Mouse (Mus musculus): ENCODE data around the gene Ccdc69. TPM values are rescaled to one million over a fixed set of nuclear protein-coding genes. Genes with fewer than 3 reads are reported as not detected.
"Not testable (repeated sequence)": the region's sequence is repeated elsewhere in the genome, so short reads cannot be mapped to it uniquely, and the experiment has no call there.

Ccdc69 gene
- polyA plus RNA-seq, 1 experiment from 2014 or later = 0.36 TPM

DNA sequence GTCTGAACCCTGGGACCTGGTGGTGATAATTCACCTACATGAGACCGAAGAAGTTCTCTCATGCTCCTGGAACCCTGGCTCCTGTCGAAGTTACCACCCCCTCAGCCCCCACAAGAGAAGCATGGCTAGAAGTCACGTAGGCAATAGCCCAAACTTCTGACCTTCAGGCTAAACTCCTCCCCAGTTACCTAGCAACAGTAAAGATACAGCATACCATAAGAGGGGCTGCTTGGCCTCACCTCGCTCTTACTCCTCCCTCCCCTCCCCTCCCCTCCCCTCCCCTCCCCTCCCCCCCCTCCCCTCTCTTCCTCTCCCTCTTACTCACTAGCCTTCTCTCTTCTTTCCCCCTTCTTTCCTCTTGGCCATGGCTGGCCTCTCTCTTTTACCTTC, 35.9 kb upstream of the Ccdc69 start:
- 49% methylated on average over 4 of the region's 4 CpGs for WGBS
- not testable (repeated sequence) for ATAC-seq (replicated peaks; ENCODE audit: low FRiP score); DNase-seq (ENCODE audit: low spot score); H3K36me3 ChIP-seq (ENCODE audit: control insufficient read depth, insufficient read depth, low read length); H3K4me2 ChIP-seq (ENCODE audit: low read depth, low read length, severe bottlenecking); H3K9ac ChIP-seq (ENCODE audit: low read length); H3K4me1 ChIP-seq (replicated peaks; ENCODE audit: control insufficient read depth, insufficient read depth, low read length); H3K4me3 ChIP-seq (ENCODE audit: low read depth, low read length); H3K9me3 ChIP-seq (ENCODE audit: control insufficient read depth, low read length); H3K27me3 ChIP-seq (ENCODE audit: control insufficient read depth, insufficient read depth, low read length); H3K27ac ChIP-seq (ENCODE audit: low read depth, low read length)

DNA sequence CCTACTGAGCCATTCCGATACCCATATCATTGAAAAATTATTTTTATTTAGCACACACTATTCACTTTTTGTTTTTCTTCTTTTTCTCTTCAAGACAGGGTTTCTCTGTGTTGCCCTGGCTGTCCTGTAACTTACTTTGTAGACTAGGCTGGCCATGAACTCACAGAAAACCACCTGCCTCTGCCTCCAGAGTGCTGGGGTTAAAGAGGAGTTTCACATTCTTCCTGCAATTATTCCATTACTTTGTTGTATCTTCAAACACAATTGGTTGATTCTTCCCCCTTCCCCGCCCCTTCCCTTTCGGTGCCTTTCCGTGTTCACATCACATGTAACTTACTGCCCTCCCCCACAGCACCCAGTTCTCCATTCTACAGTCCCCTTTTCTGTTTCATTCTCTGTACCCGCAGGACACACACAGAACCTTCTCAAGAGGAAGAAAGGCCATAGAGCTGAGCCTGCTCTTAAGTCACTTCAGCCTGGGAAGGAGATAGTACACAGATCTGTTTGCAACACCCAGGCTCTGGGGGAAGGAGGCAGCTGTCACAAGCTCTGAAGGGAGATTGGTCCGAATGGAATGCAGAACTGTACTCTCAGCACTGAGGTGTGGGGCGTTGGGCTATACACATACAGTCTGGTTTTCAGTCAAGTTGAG, 35.4 kb upstream of the Ccdc69 start:
- ATAC-seq (replicated peaks; ENCODE audit: low FRiP score) (no peak), DNase-seq (ENCODE audit: low spot score) (no peak)
- H3K9ac ChIP-seq (ENCODE audit: low read length) = no peak overlapping the region
- 72% methylated on average over 7 of the region's 7 CpGs for WGBS
- H3K4me2 ChIP-seq (ENCODE audit: low read depth, low read length, severe bottlenecking) = no peak overlapping the region
- no peak overlapping the region for H3K4me3 ChIP-seq (ENCODE audit: low read depth, low read length)
- H3K27me3 ChIP-seq (ENCODE audit: control insufficient read depth, insufficient read depth, low read length) = no peaks in the 10 kb centered on the region
- H3K9me3 ChIP-seq (ENCODE audit: control insufficient read depth, low read length) = no peaks in the 10 kb centered on the region
- no peak overlapping the region for H3K27ac ChIP-seq (ENCODE audit: low read depth, low read length)
- no peaks in the 10 kb centered on the region for H3K4me1 ChIP-seq (replicated peaks; ENCODE audit: control insufficient read depth, insufficient read depth, low read length)
- no peaks in the 10 kb centered on the region for H3K36me3 ChIP-seq (ENCODE audit: control insufficient read depth, insufficient read depth, low read length)

DNA sequence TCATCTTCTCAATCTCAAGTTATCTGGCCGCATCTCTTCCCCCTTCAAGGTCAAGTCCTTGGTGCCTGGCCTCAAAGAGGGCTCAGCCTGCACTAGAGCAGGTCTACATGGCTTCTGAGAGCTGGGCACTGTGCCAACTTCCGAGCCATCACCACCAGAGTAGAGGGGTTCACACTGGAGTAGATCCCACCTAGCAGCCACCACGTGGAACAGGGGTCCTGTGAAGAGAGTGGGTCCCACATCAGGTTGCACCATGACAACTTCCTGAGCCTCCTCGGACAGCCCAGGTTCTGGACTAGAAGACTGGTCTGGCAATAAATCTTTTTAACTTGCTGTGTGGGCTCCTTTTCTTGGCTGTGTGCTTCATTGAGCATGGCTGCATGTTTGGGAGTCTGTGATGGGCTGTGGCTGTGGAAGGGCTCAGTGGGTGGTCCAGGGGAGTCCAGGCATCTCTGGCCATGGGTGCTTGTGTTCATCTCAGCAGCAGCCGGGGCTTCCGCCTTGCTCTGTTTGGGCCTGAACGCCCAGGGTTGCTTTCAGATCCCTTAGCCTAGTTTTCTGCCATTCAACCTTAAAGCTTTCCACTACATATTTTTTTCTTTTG, 32.7 kb upstream of the Ccdc69 start:
- 80% methylated on average over 7 of the region's 7 CpGs for WGBS
- H3K4me3 ChIP-seq (ENCODE audit: low read depth, low read length) = no peak overlapping the region
- H3K36me3 ChIP-seq (ENCODE audit: control insufficient read depth, insufficient read depth, low read length) = no peaks in the 10 kb centered on the region
- H3K27me3 ChIP-seq (ENCODE audit: control insufficient read depth, insufficient read depth, low read length) = no peaks in the 10 kb centered on the region
- H3K9ac ChIP-seq (ENCODE audit: low read length) = no peak overlapping the region
- no peak overlapping the region for H3K27ac ChIP-seq (ENCODE audit: low read depth, low read length)
- ATAC-seq (replicated peaks; ENCODE audit: low FRiP score) (no peak), DNase-seq (ENCODE audit: low spot score) (no peak)
- H3K4me2 ChIP-seq (ENCODE audit: low read depth, low read length, severe bottlenecking) = no peak overlapping the region
- H3K9me3 ChIP-seq (ENCODE audit: control insufficient read depth, low read length) = no peaks in the 10 kb centered on the region
- no peaks in the 10 kb centered on the region for H3K4me1 ChIP-seq (replicated peaks; ENCODE audit: control insufficient read depth, insufficient read depth, low read length)

DNA sequence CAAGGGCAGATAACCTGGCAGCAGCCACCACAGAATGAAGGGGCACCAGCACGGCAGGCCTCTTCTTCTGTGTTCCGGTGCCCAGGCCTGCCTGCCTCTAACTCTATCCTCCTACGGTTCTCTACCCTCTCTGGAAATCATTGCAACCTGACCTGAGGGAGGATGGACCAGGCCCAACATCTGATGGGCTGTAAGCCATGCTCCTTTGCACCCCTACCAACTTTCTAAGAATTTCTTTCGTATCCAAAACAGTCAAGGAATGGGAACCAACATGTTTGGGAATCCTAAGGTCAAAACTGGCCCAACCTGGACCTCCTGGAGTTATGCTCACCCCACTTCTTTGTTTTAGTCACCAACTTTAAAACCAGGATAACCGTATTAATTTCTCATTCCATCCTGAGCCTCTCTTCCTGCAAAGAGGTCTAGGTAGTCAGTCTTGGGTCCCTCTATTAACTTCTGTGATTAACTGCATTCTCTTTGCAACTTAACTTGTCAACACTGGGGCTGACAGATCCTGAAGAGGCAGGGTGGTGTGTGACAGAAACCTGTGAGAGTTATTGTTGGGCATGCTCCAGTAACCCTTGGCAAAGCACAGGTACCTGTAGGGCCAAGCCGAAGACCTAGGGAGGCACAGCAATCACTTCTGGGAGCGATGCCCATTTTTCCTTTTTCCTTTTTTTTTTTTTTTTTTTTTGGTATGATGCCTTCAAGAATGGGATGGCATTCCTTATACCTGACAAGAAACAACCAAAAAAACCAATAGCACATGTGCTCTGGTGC, 31.8 kb upstream of the Ccdc69 start:
- no peaks in the 10 kb centered on the region for H3K4me1 ChIP-seq (replicated peaks; ENCODE audit: control insufficient read depth, insufficient read depth, low read length)
- no peak overlapping the region for H3K4me3 ChIP-seq (ENCODE audit: low read depth, low read length)
- H3K9ac ChIP-seq (ENCODE audit: low read length) = no peak overlapping the region
- H3K36me3 ChIP-seq (ENCODE audit: control insufficient read depth, insufficient read depth, low read length) = no peaks in the 10 kb centered on the region
- no peak overlapping the region for H3K4me2 ChIP-seq (ENCODE audit: low read depth, low read length, severe bottlenecking)
- ATAC-seq (replicated peaks; ENCODE audit: low FRiP score) (no peak), DNase-seq (ENCODE audit: low spot score) (no peak)
- H3K27ac ChIP-seq (ENCODE audit: low read depth, low read length) = no peak overlapping the region
- no peaks in the 10 kb centered on the region for H3K27me3 ChIP-seq (ENCODE audit: control insufficient read depth, insufficient read depth, low read length)
- no peaks in the 10 kb centered on the region for H3K9me3 ChIP-seq (ENCODE audit: control insufficient read depth, low read length)
- WGBS = 92% methylated on average over 7 of the region's 7 CpGs

DNA sequence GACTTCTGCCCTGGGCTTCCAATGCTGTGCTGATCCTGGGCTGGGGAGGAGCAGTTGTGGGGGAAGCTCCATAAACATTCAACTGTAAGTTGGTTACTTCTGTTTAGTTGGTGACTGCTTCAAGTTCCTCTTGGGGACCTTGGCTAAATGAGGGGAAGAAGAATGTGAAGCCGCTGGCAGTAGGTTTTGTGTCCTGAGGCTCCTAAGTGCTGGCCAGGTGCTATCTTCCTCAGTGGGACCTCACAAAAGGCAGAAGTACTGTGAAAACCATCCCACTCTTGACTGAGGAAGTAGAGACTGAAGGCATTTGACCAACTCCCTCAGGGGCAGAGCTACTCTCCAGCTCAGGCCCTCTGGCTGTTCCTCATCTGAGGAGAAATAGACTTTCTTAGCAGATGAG, 28.7 kb upstream of the Ccdc69 start:
- no peak for DNase-seq (ENCODE audit: low spot score)
- H3K9ac ChIP-seq (ENCODE audit: low read length) = no peak overlapping the region
- no peaks in the 10 kb centered on the region for H3K27me3 ChIP-seq (ENCODE audit: control insufficient read depth, insufficient read depth, low read length)
- H3K4me3 ChIP-seq (ENCODE audit: low read depth, low read length) = no peak overlapping the region
- H3K4me1 ChIP-seq (replicated peaks; ENCODE audit: control insufficient read depth, insufficient read depth, low read length) = no peaks in the 10 kb centered on the region
- no peak overlapping the region for H3K4me2 ChIP-seq (ENCODE audit: low read depth, low read length, severe bottlenecking)
- 95% methylated on average over 1 of the region's 1 CpGs for WGBS
- H3K27ac ChIP-seq (ENCODE audit: low read depth, low read length) = no peak overlapping the region
- ATAC-seq (replicated peaks; ENCODE audit: low FRiP score) = no peak
- no peaks in the 10 kb centered on the region for H3K9me3 ChIP-seq (ENCODE audit: control insufficient read depth, low read length)
- H3K36me3 ChIP-seq (ENCODE audit: control insufficient read depth, insufficient read depth, low read length) = no peaks in the 10 kb centered on the region

DNA sequence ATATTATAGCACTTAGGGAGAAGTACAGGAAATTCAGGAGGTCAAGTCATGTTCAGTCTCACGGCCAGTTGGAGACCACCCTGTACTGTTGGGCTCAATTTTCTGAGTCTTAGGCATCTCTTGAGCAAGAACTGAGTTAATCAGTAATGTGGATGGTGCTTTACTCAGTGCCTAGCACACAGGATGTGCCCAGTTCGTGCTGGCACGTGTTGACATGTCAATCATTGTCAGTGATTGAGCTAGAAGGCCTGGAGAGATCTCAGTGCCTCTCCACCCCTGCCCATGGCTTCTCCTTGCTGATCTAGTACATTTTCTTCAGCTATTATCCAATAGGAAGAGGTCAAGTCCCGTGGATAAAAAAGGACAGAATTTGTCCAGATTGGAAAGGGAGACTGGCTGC, 27.5 kb upstream of the Ccdc69 start:
- no peaks in the 10 kb centered on the region for H3K9me3 ChIP-seq (ENCODE audit: control insufficient read depth, low read length)
- DNase-seq (ENCODE audit: low spot score) = no peak
- no peak overlapping the region for H3K27ac ChIP-seq (ENCODE audit: low read depth, low read length)
- no peaks in the 10 kb centered on the region for H3K4me1 ChIP-seq (replicated peaks; ENCODE audit: control insufficient read depth, insufficient read depth, low read length)
- ATAC-seq (replicated peaks; ENCODE audit: low FRiP score) = no peak
- no peak overlapping the region for H3K4me2 ChIP-seq (ENCODE audit: low read depth, low read length, severe bottlenecking)
- no peak overlapping the region for H3K9ac ChIP-seq (ENCODE audit: low read length)
- H3K4me3 ChIP-seq (ENCODE audit: low read depth, low read length) = no peak overlapping the region
- 77% methylated on average over 4 of the region's 4 CpGs for WGBS
- H3K36me3 ChIP-seq (ENCODE audit: control insufficient read depth, insufficient read depth, low read length) = no peaks in the 10 kb centered on the region
- no peaks in the 10 kb centered on the region for H3K27me3 ChIP-seq (ENCODE audit: control insufficient read depth, insufficient read depth, low read length)

DNA sequence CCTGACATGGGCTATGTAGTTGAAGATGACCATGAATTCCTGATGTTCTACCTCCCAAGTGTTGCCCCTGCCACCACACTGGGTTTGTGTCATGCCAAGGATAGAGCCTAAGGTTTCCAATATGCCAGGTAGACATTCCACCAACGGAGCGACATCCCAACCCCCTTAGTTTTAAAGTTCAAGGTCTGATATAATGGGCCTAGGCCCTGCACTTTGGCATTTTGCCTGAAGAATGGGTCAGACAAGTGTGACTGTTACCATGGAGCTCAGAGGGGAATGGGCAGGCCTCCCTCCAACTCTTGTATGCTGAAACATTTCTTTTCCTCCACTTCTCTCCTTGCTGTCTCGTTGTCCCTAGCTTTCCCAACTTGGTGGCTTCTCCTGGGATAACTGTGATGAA, 25.3 kb upstream of the Ccdc69 start:
- whole genome bisulfite sequencing = 78% methylated on average over 3 of the region's 3 CpGs
- H3K27ac ChIP-seq (ENCODE audit: low read depth, low read length) = no peak overlapping the region
- DNase-seq (ENCODE audit: low spot score) = no peak

DNA sequence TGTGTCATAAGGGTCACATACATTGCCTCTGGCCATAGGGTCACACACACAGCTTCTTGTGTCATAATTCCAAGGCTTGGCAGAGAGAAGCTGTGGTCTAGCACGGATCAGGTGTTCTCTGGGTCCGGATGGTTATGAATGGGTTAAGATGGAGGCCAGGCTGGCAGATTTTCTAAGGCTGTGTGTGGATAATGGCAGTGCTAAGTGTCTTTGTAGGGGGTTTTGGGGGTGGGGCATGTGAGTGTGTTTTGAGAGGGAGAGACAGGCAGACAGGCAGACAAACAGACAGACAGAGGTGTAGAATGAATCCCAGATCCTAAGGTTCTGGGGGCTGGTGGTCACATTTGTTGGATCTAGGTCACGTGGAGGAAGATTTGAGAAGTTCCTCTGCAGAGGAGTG, 24.1 kb upstream of the Ccdc69 start:
- 78% methylated on average over 3 of the region's 3 CpGs for WGBS
- Histone ChIP-seq H3K9me3 (ENCODE audit: control insufficient read depth, low read length) (no peaks in the 10 kb centered on the region), H3K4me2 (ENCODE audit: low read depth, low read length, severe bottlenecking) (no peak overlapping the region), H3K9ac (ENCODE audit: low read length) (no peak overlapping the region), H3K36me3 (ENCODE audit: control insufficient read depth, insufficient read depth, low read length) (no peaks in the 10 kb centered on the region), H3K27me3 (ENCODE audit: control insufficient read depth, insufficient read depth, low read length) (no peaks in the 10 kb centered on the region), H3K4me1 (replicated peaks; ENCODE audit: control insufficient read depth, insufficient read depth, low read length) (peaks cover 4% of the 10 kb centered on the region; the same call in 1 of the 2 replicates), H3K27ac (ENCODE audit: low read depth, low read length) (no peak overlapping the region), H3K4me3 (ENCODE audit: low read depth, low read length) (no peak overlapping the region)
- ATAC-seq (replicated peaks; ENCODE audit: low FRiP score) = no peak
- DNase-seq (ENCODE audit: low spot score) = no peak

More for the DNA sequence above, 25.3 kb upstream of the Ccdc69 start:
- H3K9ac ChIP-seq (ENCODE audit: low read length) = no peak overlapping the region
- no peaks in the 10 kb centered on the region for H3K9me3 ChIP-seq (ENCODE audit: control insufficient read depth, low read length)
- H3K27me3 ChIP-seq (ENCODE audit: control insufficient read depth, insufficient read depth, low read length) = no peaks in the 10 kb centered on the region
- no peaks in the 10 kb centered on the region for H3K36me3 ChIP-seq (ENCODE audit: control insufficient read depth, insufficient read depth, low read length)
- no peak overlapping the region for H3K4me2 ChIP-seq (ENCODE audit: low read depth, low read length, severe bottlenecking)
- H3K4me3 ChIP-seq (ENCODE audit: low read depth, low read length) = no peak overlapping the region
- ATAC-seq (replicated peaks; ENCODE audit: low FRiP score) = no peak
- peaks cover 4% of the 10 kb centered on the region; the same call in 1 of the 2 replicates for H3K4me1 ChIP-seq (replicated peaks; ENCODE audit: control insufficient read depth, insufficient read depth, low read length)
